Mouse (Mus musculus) G1E (cell line): ENCODE data around the gene Atp5g1.

Experiments used
- CTCF ChIP-seq: IDR thresholded peaks from 2 replicates; pipeline ENCODE4 v1.5.1; 2012; ENCODE audit warnings: low read depth, low read length, inconsistent platforms, mixed read lengths
- GATA2 ChIP-seq: IDR thresholded peaks from 2 replicates; pipeline ENCODE4 v1.6.1; 2012; ENCODE audit warnings: low read depth, low read length, inconsistent platforms, borderline replicate concordance
- TAL1 ChIP-seq: conservative IDR thresholded peaks from 2 replicates; pipeline ENCODE4 v1.6.1; 2012; ENCODE audit warnings: low read depth, low read length, inconsistent platforms, mixed read lengths

DNA sequence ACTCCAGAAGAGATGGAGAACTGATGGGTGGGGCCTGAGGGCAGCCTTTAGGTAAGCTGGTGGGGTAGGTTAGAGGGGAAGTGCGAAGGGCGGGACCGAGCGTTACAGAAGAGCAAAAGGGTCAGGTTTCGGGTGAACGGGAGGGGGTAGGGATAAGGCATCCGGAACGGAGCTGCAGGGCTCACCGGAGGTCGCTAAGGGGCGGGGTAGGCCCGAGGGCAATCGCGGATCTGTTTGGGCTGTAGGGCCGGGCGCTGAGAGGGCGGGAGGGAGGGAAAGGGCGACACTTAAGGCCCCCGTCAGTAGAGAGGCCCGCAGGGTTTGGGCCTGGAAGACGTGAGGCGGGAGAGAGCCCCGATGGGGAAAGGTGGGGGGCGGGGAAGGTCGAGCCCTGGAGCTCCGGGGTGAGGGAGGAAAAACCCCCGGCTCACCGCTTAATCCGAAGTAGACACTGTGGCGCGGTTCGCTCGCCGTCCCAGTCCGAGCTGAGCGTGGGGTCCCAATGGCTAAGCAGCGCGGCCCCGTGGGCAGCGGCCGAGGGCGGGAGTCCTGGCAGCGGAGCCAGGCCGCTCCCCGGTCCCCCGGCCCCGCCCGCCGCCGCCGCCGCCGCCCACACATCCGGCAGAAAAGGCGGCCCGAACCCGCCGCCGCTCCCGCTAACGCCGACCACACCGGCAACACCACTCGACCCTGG lies 10.8 kb downstream of the Atp5g1 start:
- TF ChIP-seq CTCF (no peak), TAL1 (no peak), GATA2 (no peak)
